Mouse (Mus musculus): ENCODE data around the gene Olfr1441. TPM values are rescaled to one million over a fixed set of nuclear protein-coding genes. Genes with fewer than 3 reads are reported as not detected.
A peak's percentile ranks its signal among the peaks of the same experiment; 100 is the strongest.

Gene Olfr1441
- not detected for total RNA-seq (2021)
- long read RNA-seq, experiment 1 = 0 reads
- long read RNA-seq, experiment 2 = 0 reads

GRCm38 (mm10) chr19:12417361-12417760 is at the start of gene Olfr1441:
Olfr1441 (plus strand) TSS chr19:12417433.
- H3K27ac ChIP-seq = no peak within 1 kb of the TSS
- DNase-seq (ENCODE audit: low spot score in 2 of 2) = no peak
- no peak for TF ChIP-seq CTCF (conservative IDR thresholded peaks at IDR 0.05)
- H3K4me3 ChIP-seq = no peak within 1 kb of the TSS

- DNase-seq (ENCODE audit: low spot score in 2 of 2) = no peak
- TF ChIP-seq CTCF (conservative IDR thresholded peaks at IDR 0.05) = no peak
- Histone ChIP-seq H3K27ac (peak overlapping the region; percentile 82; the same call in 1 of the 2 replicates), H3K4me3 (no peak overlapping the region)
Observed at GRCm38 (mm10) chr19:12373004-12373403, 44.2 kb upstream of the Olfr1441 start.

GRCm38 (mm10) chr19:12374465-12375025 is 42.7 kb upstream of the Olfr1441 start:
- Histone ChIP-seq H3K27ac (peak overlapping the region; percentile 82), H3K4me3 (no peak overlapping the region)
- no peak for TF ChIP-seq CTCF (conservative IDR thresholded peaks at IDR 0.05)
- DNase-seq (ENCODE audit: low spot score in 2 of 2) = peak; percentile 69 to 78

- DNase-seq (ENCODE audit: low spot score in 2 of 2) = no peak
- H3K4me3 ChIP-seq = no peak within 1 kb of the TSS
Observed at GRCm38 (mm10) chr19:12386979-12387378, 30.3 kb upstream of the Olfr1441 start, which contains the start of gene Olfr1440. Olfr1440 (plus strand) TSS chr19:12387279.

GRCm38 (mm10) chr19:12413737-12414136 is 3.5 kb upstream of the Olfr1441 start:
- DNase-seq (ENCODE audit: low spot score in 2 of 2) = no peak
- H3K27ac ChIP-seq = no peak overlapping the region
- TF ChIP-seq CTCF (conservative IDR thresholded peaks at IDR 0.05) = no peak
- H3K4me3 ChIP-seq = no peak overlapping the region

More at GRCm38 (mm10) chr19:12386979-12387378, 30.3 kb upstream of the Olfr1441 start, which contains the start of gene Olfr1440:
- no peak for TF ChIP-seq CTCF (conservative IDR thresholded peaks at IDR 0.05)
- no peak within 1 kb of the TSS for H3K27ac ChIP-seq

GRCm38 (mm10) chr19:12418312-12418711 is 1.1 kb downstream of the Olfr1441 start:
- DNase-seq (ENCODE audit: low spot score in 2 of 2) = no peak
- H3K4me3 ChIP-seq = no peak overlapping the region
- H3K27ac ChIP-seq = no peak overlapping the region
- TF ChIP-seq CTCF (conservative IDR thresholded peaks at IDR 0.05) = no peak

GRCm38 (mm10) chr19:12420555-12420954 is 3.3 kb downstream of the Olfr1441 start:
- Histone ChIP-seq H3K4me3 (no peak overlapping the region), H3K27ac (no peak overlapping the region)
- no peak for TF ChIP-seq CTCF (conservative IDR thresholded peaks at IDR 0.05)
- no peak for DNase-seq (ENCODE audit: low spot score in 2 of 2)

- TF ChIP-seq CTCF (conservative IDR thresholded peaks at IDR 0.05) = peak; percentile 38
- DNase-seq (ENCODE audit: low spot score in 2 of 2) = no peak
- Histone ChIP-seq H3K4me3 (no peak overlapping the region), H3K27ac (no peak overlapping the region)
Observed at GRCm38 (mm10) chr19:12421680-12422079, 4.4 kb downstream of the Olfr1441 start.

GRCm38 (mm10) chr19:12427101-12427500 is 9.9 kb downstream of the Olfr1441 start:
- DNase-seq (ENCODE audit: low spot score in 2 of 2) = no peak
- no peak overlapping the region for H3K4me3 ChIP-seq

GRCm38 (mm10) chr19:12427605-12428004 is 10.4 kb downstream of the Olfr1441 start, which contains the start of gene Pfpl:
Pfpl (plus strand) TSS chr19:12427905.
- Histone ChIP-seq H3K27ac (no peak within 1 kb of the TSS), H3K4me3 (no peak within 1 kb of the TSS)
- no peak for TF ChIP-seq CTCF (conservative IDR thresholded peaks at IDR 0.05)
- no peak for DNase-seq (ENCODE audit: low spot score in 2 of 2)

More at GRCm38 (mm10) chr19:12427101-12427500, 9.9 kb downstream of the Olfr1441 start:
- no peak overlapping the region for H3K27ac ChIP-seq
- TF ChIP-seq CTCF (conservative IDR thresholded peaks at IDR 0.05) = no peak

- H3K4me3 ChIP-seq = no peak overlapping the region
- peak; percentile 19 to 45 for DNase-seq (ENCODE audit: low spot score in 2 of 2)
- TF ChIP-seq CTCF (conservative IDR thresholded peaks at IDR 0.05) = peak; percentile 79
- H3K27ac ChIP-seq = no peak overlapping the region
Observed at GRCm38 (mm10) chr19:12433033-12433432, 15.8 kb downstream of the Olfr1441 start.

- TF ChIP-seq CTCF (conservative IDR thresholded peaks at IDR 0.05) = no peak
- no peak for DNase-seq (ENCODE audit: low spot score in 2 of 2)
- no peak overlapping the region for H3K27ac ChIP-seq
- H3K4me3 ChIP-seq = no peak overlapping the region
Observed at GRCm38 (mm10) chr19:12435011-12435416, 17.8 kb downstream of the Olfr1441 start.

- Histone ChIP-seq H3K27ac (peak overlapping the region; percentile 43), H3K4me3 (no peak overlapping the region)
- no peak for DNase-seq (ENCODE audit: low spot score in 2 of 2)
- no peak for TF ChIP-seq CTCF (conservative IDR thresholded peaks at IDR 0.05)
Observed at GRCm38 (mm10) chr19:12435750-12436524, 18.7 kb downstream of the Olfr1441 start.
